Mouse (Mus musculus): ENCODE measurements around the gene Rgl1. TPM values are rescaled to one million over a fixed set of nuclear protein-coding genes. Genes with fewer than 3 reads are reported as not detected.
A peak's percentile ranks its signal among the peaks of the same experiment; 100 is the strongest.
"Not testable (repeated sequence)": the region's sequence is repeated elsewhere in the genome, so short reads cannot be mapped to it uniquely, and the experiment has no call there.

Rgl1 gene
- polyA plus RNA-seq, 2 experiments, result 28.5 to 40.5 TPM

GRCm38 (mm10) chr1:152779071-152779737, 13.1 kb upstream of the Rgl1 start:
- no peaks in the 10 kb centered on the region for H3K9me3 ChIP-seq (ENCODE audit: control insufficient read depth, low read length)
- no peak for ATAC-seq (ENCODE audit: low FRiP score, low read depth)
- no peaks in the 10 kb centered on the region for H3K27me3 ChIP-seq (ENCODE audit: control insufficient read depth, insufficient read depth, low read length)
- H3K36me3 ChIP-seq (ENCODE audit: control insufficient read depth, insufficient read depth, low read length), result peaks cover 11% of the 10 kb centered on the region
- no peak for TF ChIP-seq POLR2A (IDR thresholded peaks at IDR 0.05; ENCODE audit: borderline replicate concordance, extremely low read depth, insufficient read depth, insufficient read length)
- 35% methylated on average over 10 of the region's 10 CpGs for WGBS
- no peak overlapping the region for H3K4me2 ChIP-seq (replicated peaks; ENCODE audit: low read depth, low read length, severe bottlenecking)
- DNase-seq (ENCODE audit: low spot score), result peak; percentile 60
- no peak overlapping the region for H3K4me3 ChIP-seq (replicated peaks; ENCODE audit: low read length)
- no peaks in the 10 kb centered on the region for H3K4me1 ChIP-seq (ENCODE audit: control insufficient read depth, insufficient read depth, low read length)
- no peak overlapping the region for H3K27ac ChIP-seq (replicated peaks; ENCODE audit: low read depth, low read length)
- no peak overlapping the region for H3K9ac ChIP-seq (ENCODE audit: low read depth, low read length, severe bottlenecking)

GRCm38 (mm10) chr1:152774601-152775000, 8.4 kb upstream of the Rgl1 start:
- H3K36me3 ChIP-seq (ENCODE audit: control insufficient read depth, insufficient read depth, low read length), result peaks cover 48% of the 10 kb centered on the region

GRCm38 (mm10) chr1:152771016-152771415, 4.9 kb upstream of the Rgl1 start:
- no peak for ATAC-seq (ENCODE audit: low FRiP score, low read depth)
- H3K36me3 ChIP-seq (ENCODE audit: control insufficient read depth, insufficient read depth, low read length), result peaks cover 57% of the 10 kb centered on the region
- 87% methylated on average over 9 of the region's 9 CpGs for WGBS
- H3K9ac ChIP-seq (ENCODE audit: low read depth, low read length, severe bottlenecking), result no peak overlapping the region
- no peak for TF ChIP-seq POLR2A (IDR thresholded peaks at IDR 0.05; ENCODE audit: borderline replicate concordance, extremely low read depth, insufficient read depth, insufficient read length)
- no peaks in the 10 kb centered on the region for H3K9me3 ChIP-seq (ENCODE audit: control insufficient read depth, low read length)
- no peak overlapping the region for H3K4me3 ChIP-seq (replicated peaks; ENCODE audit: low read length)
- no peaks in the 10 kb centered on the region for H3K27me3 ChIP-seq (ENCODE audit: control insufficient read depth, insufficient read depth, low read length)
- H3K4me1 ChIP-seq (ENCODE audit: control insufficient read depth, insufficient read depth, low read length), result no peaks in the 10 kb centered on the region
- no peak for DNase-seq (ENCODE audit: low spot score)
- H3K27ac ChIP-seq (replicated peaks; ENCODE audit: low read depth, low read length), result no peak overlapping the region
- H3K4me2 ChIP-seq (replicated peaks; ENCODE audit: low read depth, low read length, severe bottlenecking), result no peak overlapping the region

More at GRCm38 (mm10) chr1:152774601-152775000, 8.4 kb upstream of the Rgl1 start:
- not testable (repeated sequence) for H3K9me3 ChIP-seq (ENCODE audit: control insufficient read depth, low read length); H3K27ac ChIP-seq (replicated peaks; ENCODE audit: low read depth, low read length); H3K4me3 ChIP-seq (replicated peaks; ENCODE audit: low read length); H3K9ac ChIP-seq (ENCODE audit: low read depth, low read length, severe bottlenecking); H3K4me1 ChIP-seq (ENCODE audit: control insufficient read depth, insufficient read depth, low read length); H3K4me2 ChIP-seq (replicated peaks; ENCODE audit: low read depth, low read length, severe bottlenecking); ATAC-seq (ENCODE audit: low FRiP score, low read depth); DNase-seq (ENCODE audit: low spot score); H3K27me3 ChIP-seq (ENCODE audit: control insufficient read depth, insufficient read depth, low read length)
- 91% methylated on average over 3 of the region's 3 CpGs for WGBS

GRCm38 (mm10) chr1:152767749-152768488, 1.8 kb upstream of the Rgl1 start:
- Histone ChIP-seq H3K36me3 (ENCODE audit: control insufficient read depth, insufficient read depth, low read length) (peaks cover 36% of the 10 kb centered on the region), H3K27me3 (ENCODE audit: control insufficient read depth, insufficient read depth, low read length) (no peaks in the 10 kb centered on the region), H3K4me1 (ENCODE audit: control insufficient read depth, insufficient read depth, low read length) (0 out of 2 replicates have a peak, but pooled peaks cover 3% of the 10 kb centered on the region), H3K4me2 (replicated peaks; ENCODE audit: low read depth, low read length, severe bottlenecking) (peak overlapping the region; percentile 71), H3K27ac (replicated peaks; ENCODE audit: low read depth, low read length) (no peak overlapping the region), H3K4me3 (replicated peaks; ENCODE audit: low read length) (peak overlapping the region; percentile 96), H3K9me3 (ENCODE audit: control insufficient read depth, low read length) (no peaks in the 10 kb centered on the region), H3K9ac (ENCODE audit: low read depth, low read length, severe bottlenecking) (no peak overlapping the region)
- TF ChIP-seq POLR2A (IDR thresholded peaks at IDR 0.05; ENCODE audit: borderline replicate concordance, extremely low read depth, insufficient read depth, insufficient read length), result no peak
- DNase-seq (ENCODE audit: low spot score), result peak; percentile 96
- 6% methylated on average over 5 of the region's 5 CpGs for WGBS
- peak; percentile 16; the same call in 1 of the 2 replicates for ATAC-seq (ENCODE audit: low FRiP score, low read depth)

- Histone ChIP-seq H3K27ac (replicated peaks; ENCODE audit: low read depth, low read length) (peak overlapping the region; percentile 71), H3K36me3 (ENCODE audit: control insufficient read depth, insufficient read depth, low read length) (peaks cover 27% of the 10 kb centered on the region), H3K4me3 (replicated peaks; ENCODE audit: low read length) (peak overlapping the region; percentile 96), H3K9ac (ENCODE audit: low read depth, low read length, severe bottlenecking) (peak overlapping the region; percentile 91), H3K9me3 (ENCODE audit: control insufficient read depth, low read length) (no peaks in the 10 kb centered on the region), H3K4me2 (replicated peaks; ENCODE audit: low read depth, low read length, severe bottlenecking) (peak overlapping the region; percentile 71), H3K27me3 (ENCODE audit: control insufficient read depth, insufficient read depth, low read length) (no peaks in the 10 kb centered on the region), H3K4me1 (ENCODE audit: control insufficient read depth, insufficient read depth, low read length) (0 out of 2 replicates have a peak, but pooled peaks cover 3% of the 10 kb centered on the region)
- no peak for TF ChIP-seq POLR2A (IDR thresholded peaks at IDR 0.05; ENCODE audit: borderline replicate concordance, extremely low read depth, insufficient read depth, insufficient read length)
- ATAC-seq (ENCODE audit: low FRiP score, low read depth) (peak; percentile 2; the same call in 1 of the 2 replicates), DNase-seq (ENCODE audit: low spot score) (no peak)
- WGBS, result 2% methylated on average over 38 of the region's 60 CpGs
Observed at GRCm38 (mm10) chr1:152766804-152767748, 925 bp upstream of the Rgl1 start.

Measured in limb, embryonic 14.5 days (tissue).